Mouse (Mus musculus): ENCODE data around the gene Csrnp3.

GRCm38 (mm10) chr2:65955804-65956203, 110.2 kb downstream of the Csrnp3 start:
- TF ChIP-seq CTCF (IDR thresholded peaks at IDR 0.05; ENCODE audit: low read depth, low read length): no peak
- no peak for TF ChIP-seq POLR2A (IDR thresholded peaks at IDR 0.05; ENCODE audit: extremely low read depth, insufficient read depth, low read length)
